Mouse (Mus musculus): Measurements from ENCODE around the gene Lrp10.
A peak's percentile ranks its signal among the peaks of the same experiment; 100 is the strongest.

Gene Lrp10

GRCm38 (mm10) chr14:54433941-54434531 lies 29.9 kb upstream of the Lrp10 start:
- DNase-seq: no peak

DNA sequence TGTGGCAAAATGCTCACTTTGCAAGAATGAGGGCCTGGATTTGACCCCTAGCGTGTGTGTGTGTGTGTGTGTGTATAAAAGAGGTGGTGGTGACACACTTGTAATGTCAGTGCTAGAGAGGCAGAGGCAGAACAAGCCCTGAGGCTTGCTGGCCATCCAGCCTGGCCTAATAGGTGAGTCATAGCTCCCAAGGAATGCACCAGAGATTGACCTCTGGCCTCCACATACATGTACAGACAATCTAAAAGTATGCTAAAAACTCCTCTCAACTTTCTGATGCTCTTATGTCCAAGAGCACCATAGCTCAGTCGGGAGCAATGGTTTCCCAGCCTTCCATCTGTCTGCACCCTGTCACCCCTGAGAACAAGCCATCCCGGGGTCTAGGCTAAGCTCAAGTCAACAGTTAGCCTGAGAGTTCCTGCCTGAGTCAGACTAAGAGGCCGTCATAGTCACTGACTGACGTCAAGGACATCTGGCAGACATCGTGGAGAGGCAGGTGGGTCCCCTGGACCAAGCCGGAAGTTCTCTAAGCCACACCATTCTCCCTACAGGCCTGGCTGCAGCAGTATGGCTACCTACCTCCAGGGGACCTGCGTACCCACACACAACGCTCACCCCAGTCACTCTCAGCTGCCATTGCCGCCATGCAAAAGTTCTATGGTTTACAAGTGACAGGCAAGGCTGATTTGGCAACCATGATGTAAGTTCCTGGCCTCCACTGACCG lies 28.6 kb upstream of the Lrp10 start:
- DNase-seq: no peak

DNA sequence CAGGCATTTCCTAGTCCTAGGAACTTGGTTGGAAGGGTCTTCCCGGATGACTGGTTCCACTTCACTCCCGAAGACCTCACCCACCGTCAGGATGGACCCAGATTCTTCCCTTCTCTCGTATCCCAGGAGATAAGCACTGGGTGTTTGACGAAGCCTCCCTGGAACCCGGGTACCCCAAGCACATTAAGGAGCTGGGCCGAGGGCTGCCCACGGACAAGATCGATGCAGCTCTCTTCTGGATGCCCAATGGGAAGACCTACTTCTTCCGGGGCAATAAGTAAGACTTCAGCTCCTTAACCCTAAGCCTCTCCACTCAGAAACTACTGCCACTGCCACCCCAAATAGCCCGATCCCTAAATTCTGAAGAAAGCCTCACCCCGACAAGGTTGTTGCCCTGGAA lies 24.8 kb upstream of the Lrp10 start:
- no peak for DNase-seq

GRCm38 (mm10) chr14:54439610-54440009 lies 24.3 kb upstream of the Lrp10 start:
- no peak for DNase-seq

DNA sequence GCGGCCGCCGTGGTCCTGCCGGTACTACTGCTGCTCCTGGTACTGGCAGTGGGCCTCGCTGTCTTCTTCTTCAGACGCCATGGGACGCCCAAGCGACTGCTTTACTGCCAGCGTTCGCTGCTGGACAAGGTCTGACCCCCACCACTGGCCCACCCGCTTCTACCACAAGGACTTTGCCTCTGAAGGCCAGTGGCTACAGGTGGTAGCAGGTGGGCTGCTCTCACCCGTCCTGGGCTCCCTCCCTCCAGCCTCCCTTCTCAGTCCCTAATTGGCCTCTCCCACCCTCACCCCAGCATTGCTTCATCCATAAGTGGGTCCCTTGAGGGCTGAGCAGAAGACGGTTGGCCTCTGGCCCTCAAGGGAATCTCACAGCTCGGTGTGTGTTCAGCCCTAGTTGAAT lies 23.4 kb upstream of the Lrp10 start:
- no peak for DNase-seq

DNA sequence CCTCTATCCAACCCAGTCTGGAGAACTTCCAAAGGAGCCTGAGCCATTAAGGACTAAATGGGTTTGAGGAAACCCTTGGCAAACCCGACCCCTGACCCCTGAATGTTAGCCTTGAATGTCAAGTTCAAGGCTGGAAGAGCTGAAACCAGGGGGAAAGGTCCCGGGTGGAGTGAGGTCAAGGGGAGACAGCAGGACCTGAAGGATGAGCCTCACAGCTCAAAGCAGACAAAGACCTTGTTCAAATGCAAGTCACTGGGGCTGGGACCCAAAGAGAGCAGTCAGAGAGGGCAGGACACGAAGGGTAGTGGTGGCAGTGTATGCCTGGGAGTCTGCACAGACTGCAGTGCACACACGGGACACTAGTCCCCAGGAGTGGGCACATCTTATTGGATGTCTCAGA lies 22.6 kb upstream of the Lrp10 start:
- DNase-seq: no peak

GRCm38 (mm10) chr14:54442548-54442947 lies 21.4 kb upstream of the Lrp10 start:
- DNase-seq: no peak

DNA sequence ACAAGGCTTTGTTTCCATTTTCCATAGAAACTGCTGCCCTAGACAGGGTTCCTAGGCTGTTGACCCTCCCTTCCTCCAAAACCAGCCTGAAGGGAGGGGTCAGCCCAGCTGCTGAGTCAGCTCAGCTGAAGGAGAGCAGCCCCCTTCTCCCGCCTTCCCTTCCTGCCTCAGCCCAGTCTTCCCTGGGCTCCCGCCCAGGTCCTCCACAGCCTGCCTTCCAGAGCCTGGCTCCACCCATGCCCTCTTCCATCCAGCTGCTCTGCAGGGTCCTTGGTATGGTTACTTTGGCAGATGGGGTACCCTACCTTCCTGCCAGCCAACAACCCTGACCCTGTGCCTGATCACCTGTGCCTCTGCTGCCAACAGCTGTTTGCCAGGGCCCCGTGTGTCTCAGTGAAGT lies 20.7 kb upstream of the Lrp10 start:
- DNase-seq: peak; percentile 48

- DNase-seq: no peak
These were observed 20.0 kb upstream of the Lrp10 start for GRCm38 (mm10) chr14:54443712-54444618.

GRCm38 (mm10) chr14:54445476-54445875 lies 18.5 kb upstream of the Lrp10 start:
- no peak for DNase-seq

DNA sequence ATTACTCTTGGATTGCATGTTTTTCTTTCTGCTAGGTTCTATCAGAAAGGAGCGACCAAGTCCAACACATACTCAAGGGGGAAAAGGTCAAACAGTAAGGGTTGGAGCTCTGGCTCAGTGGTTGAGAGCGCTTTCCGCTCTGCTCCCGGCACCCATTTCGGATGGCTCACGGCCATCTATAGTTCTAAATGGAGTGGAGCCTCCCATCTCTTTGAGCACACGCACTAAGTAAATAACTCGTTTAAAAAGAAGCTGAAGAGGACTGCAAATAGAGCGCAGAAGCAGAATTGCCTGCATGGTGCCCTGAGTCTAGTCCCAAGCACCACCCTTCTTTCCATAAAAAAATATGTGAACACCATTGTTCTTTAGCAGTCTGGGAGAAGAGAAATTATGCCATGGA lies 10.4 kb upstream of the Lrp10 start:
- no peak for DNase-seq

DNA sequence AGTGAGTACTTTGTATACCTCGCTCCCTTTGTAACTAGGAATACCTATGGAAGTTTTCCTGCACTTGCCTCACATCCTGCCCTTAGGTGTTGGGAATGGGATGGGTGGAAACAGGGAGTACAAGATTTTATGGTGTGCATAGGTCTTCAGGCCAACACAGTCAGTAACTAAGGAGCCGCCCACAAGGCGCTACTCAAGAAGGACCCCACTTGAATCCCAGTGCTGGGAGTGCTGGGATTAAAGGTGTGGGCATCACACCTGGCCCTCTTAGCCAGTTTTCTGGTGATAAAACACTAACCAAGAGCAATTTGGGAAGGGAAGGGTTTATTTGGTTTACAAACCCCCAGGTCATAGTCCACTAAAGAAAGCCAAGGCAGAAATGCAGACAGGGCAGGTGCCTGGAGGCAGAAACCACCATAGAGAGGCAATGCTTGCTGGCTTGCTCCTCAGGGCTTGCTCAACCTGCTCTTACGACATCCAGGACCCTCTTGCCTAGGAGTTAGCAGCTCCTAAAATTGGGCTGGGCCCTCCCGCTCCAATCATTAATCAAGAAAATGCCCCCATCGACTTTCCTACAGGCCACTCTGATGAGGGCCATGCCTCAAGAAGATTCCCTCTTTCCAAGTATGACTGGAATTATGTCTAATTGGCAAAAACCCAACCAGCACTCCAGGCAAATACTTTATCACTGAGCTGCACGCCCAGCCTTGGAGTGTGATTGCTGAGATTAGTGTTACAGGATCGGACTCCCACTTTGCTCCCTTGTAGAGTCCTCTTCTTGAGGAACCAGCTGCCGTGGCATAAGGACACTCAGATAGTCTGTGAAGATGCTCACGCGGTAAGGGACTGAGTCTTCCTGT lies 9.0 kb upstream of the Lrp10 start:
- DNase-seq: no peak

DNA sequence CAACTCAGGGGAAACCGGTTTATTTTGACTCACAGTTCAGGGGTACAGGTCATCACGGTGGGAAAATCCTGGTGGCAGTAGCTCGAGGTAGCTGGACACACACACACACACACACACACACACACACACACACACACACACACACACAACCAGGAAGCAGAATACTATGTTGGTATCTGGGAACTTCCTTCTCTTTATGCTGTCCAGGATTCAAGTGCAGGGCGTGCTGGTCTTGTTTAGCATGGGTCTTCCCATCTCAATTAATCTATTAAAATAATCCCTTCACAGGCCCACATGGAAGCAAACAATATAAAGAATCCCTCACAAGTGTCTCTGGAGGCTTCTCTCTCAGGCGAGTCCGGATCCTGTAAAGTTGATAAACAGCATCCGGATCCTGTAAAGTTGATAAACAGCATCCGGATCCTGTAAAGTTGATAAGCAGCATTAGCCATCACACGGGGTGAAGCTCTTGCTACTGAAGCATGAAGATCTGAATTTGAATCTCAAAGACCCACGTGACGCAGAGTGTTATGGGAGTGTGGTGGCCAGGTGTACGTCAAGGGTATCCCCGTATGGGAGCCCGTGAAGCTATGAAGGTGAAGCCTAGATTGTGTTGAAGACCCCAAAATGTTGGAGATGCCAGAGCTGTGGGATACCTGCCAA lies 5.9 kb upstream of the Lrp10 start:
- no peak for DNase-seq

DNA sequence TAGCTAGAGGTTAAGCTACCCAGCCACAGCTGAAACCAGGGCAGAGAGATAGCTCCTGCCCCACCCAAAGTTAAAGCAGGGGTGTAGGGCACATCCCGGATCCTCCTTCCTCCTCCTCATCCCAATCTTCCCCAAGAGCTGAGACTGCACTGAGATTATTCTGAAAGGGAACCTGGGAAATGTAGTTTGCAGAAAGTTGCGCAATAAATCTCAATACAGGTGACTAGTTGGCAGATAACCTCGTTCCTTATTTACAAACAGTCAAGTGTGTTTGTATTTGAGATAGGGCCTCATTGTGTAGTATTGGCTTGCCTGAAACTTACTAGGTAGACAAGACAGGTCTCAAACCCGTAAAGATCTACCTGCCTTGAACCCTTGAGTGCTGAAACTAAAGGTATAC lies 1.8 kb upstream of the Lrp10 start:
- DNase-seq: no peak

DNA sequence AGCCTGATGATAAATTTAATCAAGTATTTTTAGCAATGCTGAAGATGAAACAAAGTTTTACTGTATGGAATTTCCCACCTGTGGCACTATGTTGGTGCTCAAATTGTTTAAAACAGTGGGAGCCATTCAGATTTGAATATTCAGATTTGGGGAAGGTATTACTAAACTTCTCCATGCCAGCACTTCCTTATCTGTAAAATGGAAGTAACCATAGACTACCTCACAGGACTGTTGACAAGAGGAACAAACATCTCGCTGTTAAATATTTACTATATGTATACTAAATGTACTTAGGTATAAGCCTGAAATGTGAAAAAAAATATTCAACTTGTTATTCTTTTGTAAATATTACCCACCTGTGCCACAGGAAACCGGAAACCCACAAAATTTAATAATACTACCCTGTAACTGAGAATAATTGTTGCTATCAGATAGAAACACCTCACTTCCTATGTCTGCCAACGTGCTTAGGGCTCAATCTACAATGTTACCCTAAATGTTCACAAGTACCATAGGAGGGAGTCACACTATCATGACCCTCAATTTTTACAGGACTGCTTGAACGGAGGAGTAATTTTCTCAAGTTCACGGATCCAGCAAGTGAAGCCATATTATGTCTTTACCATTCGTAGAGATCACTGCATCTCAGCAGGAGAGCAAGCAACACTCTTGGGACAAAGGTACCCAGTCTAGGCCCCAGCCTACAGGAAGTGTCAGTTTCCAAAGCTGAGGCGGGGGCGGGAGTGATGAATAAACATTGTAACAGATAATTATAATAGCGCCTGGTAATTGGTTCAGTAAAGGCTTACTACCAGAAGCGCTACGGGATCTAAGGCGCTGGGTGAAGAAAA lies 604 bp upstream of the Lrp10 start:
- no peak for DNase-seq

DNA sequence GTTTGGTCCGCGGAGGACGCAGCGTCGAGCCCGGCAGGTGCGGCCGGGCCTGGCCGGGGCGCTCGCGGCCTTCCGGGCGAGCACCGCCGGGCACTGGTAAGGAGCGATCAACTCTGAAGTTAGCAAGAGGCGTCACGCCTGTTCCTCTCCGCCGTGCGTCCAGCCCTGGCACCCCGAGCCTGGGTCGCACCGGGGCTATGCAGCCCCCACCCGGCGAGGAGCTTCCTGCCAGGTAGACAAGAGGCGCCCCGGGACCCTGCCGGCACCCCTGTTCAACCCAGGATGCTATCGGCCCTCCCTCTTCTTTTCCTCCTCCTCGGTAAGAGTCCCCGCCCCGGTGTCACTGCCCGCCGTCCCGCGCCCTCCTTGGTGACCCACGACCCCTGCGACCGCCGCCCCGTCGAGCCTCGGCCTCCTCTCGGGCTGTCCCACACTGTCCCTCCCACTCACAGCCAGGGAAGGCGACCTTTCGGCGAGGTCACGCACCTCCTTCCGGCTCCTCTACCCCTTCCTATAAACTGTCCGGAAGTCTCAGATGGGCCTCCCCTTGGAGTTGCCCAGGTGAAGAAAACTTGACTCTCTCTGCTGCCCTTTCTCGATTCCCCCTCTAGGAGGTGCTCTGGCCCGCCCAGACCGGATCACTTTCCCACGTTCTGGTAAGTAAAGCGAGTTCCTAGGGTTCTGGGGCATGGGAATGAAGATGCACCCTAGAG lies 512 bp downstream of the Lrp10 start:
- peak; percentile 83 for DNase-seq

- DNase-seq: no peak
These were observed 7.5 kb downstream of the Lrp10 start for GRCm38 (mm10) chr14:54471467-54471866.

GRCm38 (mm10) chr14:54472671-54473070 lies 8.7 kb downstream of the Lrp10 start:
- no peak for DNase-seq

GRCm38 (mm10) chr14:54474744-54475143 lies 10.8 kb downstream of the Lrp10 start:
- no peak for DNase-seq

Data from liver (tissue).